7 mouse cellular contexts compared by ENCODE assay signal in genomic region chr11:3337961-3338360, GRCm38 (mm10). TPM values are rescaled to one million over a fixed set of nuclear protein-coding genes. Genes with fewer than 3 reads are reported as not detected.
A peak's percentile ranks its signal among the peaks of the same experiment; 100 is the strongest.
DNase-seq lines count a peak whose midpoint lies in the region; ATAC-seq and TF ChIP-seq lines count a peak whose summit lies in the region.

No protein-coding gene starts in this region.

- H3K27ac ChIP-seq in layer of hippocampus, adult 2 months = peak overlapping the region; percentile 89
- H3K27ac ChIP-seq in forebrain, embryonic 12.5 days = peak overlapping the region; percentile 83
- peak overlapping the region; percentile 61; the same call in 1 of the 2 replicates for H3K27ac ChIP-seq in intestine, embryonic 15.5 days
- peak overlapping the region; percentile 67 for H3K27ac ChIP-seq in neural tube, embryonic 15.5 days (replicated peaks)

- peaks cover 25% of the 10 kb centered on the region for H3K4me1 ChIP-seq in forebrain, embryonic 12.5 days
- peaks cover 21% of the 10 kb centered on the region for H3K4me1 ChIP-seq in intestine, embryonic 15.5 days (replicated peaks)
- H3K4me1 ChIP-seq in neural tube, embryonic 15.5 days = peaks cover 29% of the 10 kb centered on the region

- H3K9me3 ChIP-seq in forebrain, embryonic 12.5 days = no peaks in the 10 kb centered on the region
- no peaks in the 10 kb centered on the region for H3K9me3 ChIP-seq in intestine, embryonic 15.5 days
- no peaks in the 10 kb centered on the region for H3K9me3 ChIP-seq in neural tube, embryonic 15.5 days (replicated peaks)

- no peak overlapping the region for H3K4me2 ChIP-seq in forebrain, embryonic 12.5 days
- H3K4me2 ChIP-seq in intestine, embryonic 15.5 days (replicated peaks) = no peak overlapping the region
- no peak overlapping the region for H3K4me2 ChIP-seq in neural tube, embryonic 15.5 days

- DNase-seq in layer of hippocampus, adult 2 months (ENCODE audit: low spot score in 2 of 2) = no peak
- no peak for DNase-seq in layer of hippocampus, postnatal 14 days (ENCODE audit: low spot score in 2 of 2)
- no peak for DNase-seq in spleen, postnatal 10 days (ENCODE audit: low spot score in 2 of 2)
- no peak for DNase-seq in frontal cortex, postnatal 10 days (ENCODE audit: low spot score in 2 of 2)

- peaks cover 12% of the 10 kb centered on the region for H3K36me3 ChIP-seq in forebrain, embryonic 12.5 days (replicated peaks)
- no peaks in the 10 kb centered on the region for H3K36me3 ChIP-seq in intestine, embryonic 15.5 days
- H3K36me3 ChIP-seq in neural tube, embryonic 15.5 days = peaks cover 29% of the 10 kb centered on the region

- H3K27me3 ChIP-seq in forebrain, embryonic 12.5 days = no peaks in the 10 kb centered on the region; the same call in 1 of the 2 replicates
- H3K27me3 ChIP-seq in intestine, embryonic 15.5 days (replicated peaks) = no peaks in the 10 kb centered on the region
- no peaks in the 10 kb centered on the region for H3K27me3 ChIP-seq in neural tube, embryonic 15.5 days (replicated peaks)

- whole genome bisulfite sequencing in forebrain, embryonic 12.5 days = 52% methylated on average over 5 of the region's 5 CpGs
- WGBS in intestine, embryonic 15.5 days = 48% methylated on average over 5 of the region's 5 CpGs
- WGBS in neural tube, embryonic 15.5 days = 60% methylated on average over 5 of the region's 5 CpGs

- no peak overlapping the region for H3K4me3 ChIP-seq in layer of hippocampus, adult 2 months
- no peak overlapping the region for H3K4me3 ChIP-seq in forebrain, embryonic 12.5 days (replicated peaks)
- no peak overlapping the region for H3K4me3 ChIP-seq in intestine, embryonic 15.5 days (replicated peaks)
- no peak overlapping the region for H3K4me3 ChIP-seq in neural tube, embryonic 15.5 days (replicated peaks)

- 0 out of 2 replicates have a peak, but pooled peaks have one; percentile 34 for ATAC-seq in forebrain, embryonic 12.5 days (ENCODE audit: low FRiP score)
- peak; percentile 7; the same call in 1 of the 2 replicates for ATAC-seq in intestine, embryonic 15.5 days
- peak; percentile 12; the same call in 1 of the 2 replicates for ATAC-seq in neural tube, embryonic 15.5 days (ENCODE audit: low FRiP score)

- H3K9ac ChIP-seq in forebrain, embryonic 12.5 days = 0 out of 2 replicates have a peak overlapping the region, but pooled peaks have one; percentile 7
- H3K9ac ChIP-seq in intestine, embryonic 15.5 days = no peak overlapping the region
- peak overlapping the region; percentile 32; the same call in 1 of the 2 replicates for H3K9ac ChIP-seq in neural tube, embryonic 15.5 days (replicated peaks)

- no peak for TF ChIP-seq CTCF in layer of hippocampus, adult 2 months (conservative IDR thresholded peaks at IDR 0.05)

RNA-seq across cellular contexts. Expression of gene Pik3ip1, which starts 7.8 kb away (rescaled TPM):
- 10 to 100 TPM; 35.9 to 41.5 TPM for total RNA-seq in layer of hippocampus, adult 2 months (2021)
- 10 to 100 TPM; 29.5 to 35.1 TPM for total RNA-seq in layer of hippocampus, postnatal 14 days (2021)
- polyA plus RNA-seq in forebrain, embryonic 12.5 days (2016; fragmentation: Nextera tagmentation; extraction: Ambion mirVana) = 12.8 and 13.3 TPM in 2 replicates
- polyA plus RNA-seq in intestine, embryonic 15.5 days (2015; fragmentation: Nextera tagmentation; extraction: Ambion mirVana) = 8.5 and 8.7 TPM in 2 replicates
- 28.7 and 35.3 TPM in 2 replicates for polyA plus RNA-seq in neural tube, embryonic 15.5 days (2015; fragmentation: Nextera tagmentation; extraction: Ambion mirVana)

RNA-seq across cellular contexts. Expression of gene Patz1, which starts 49.3 kb away (rescaled TPM):
- total RNA-seq in layer of hippocampus, adult 2 months (2021) = 10 to 100 TPM; 55.5 to 56.6 TPM
- 10 to 100 TPM; 50.3 to 50.4 TPM for total RNA-seq in layer of hippocampus, postnatal 14 days (2021)
- 126 and 128 TPM in 2 replicates for polyA plus RNA-seq in forebrain, embryonic 12.5 days (2016; fragmentation: Nextera tagmentation; extraction: Ambion mirVana)
- polyA plus RNA-seq in intestine, embryonic 15.5 days (2015; fragmentation: Nextera tagmentation; extraction: Ambion mirVana) = 34.2 and 36.1 TPM in 2 replicates
- 39.5 and 49.2 TPM in 2 replicates for polyA plus RNA-seq in neural tube, embryonic 15.5 days (2015; fragmentation: Nextera tagmentation; extraction: Ambion mirVana)
